Mouse (Mus musculus): ENCODE data around the gene Clstn3. TPM values are rescaled to one million over a fixed set of nuclear protein-coding genes. Genes with fewer than 3 reads are reported as not detected.
"Not testable (repeated sequence)": the region's sequence is repeated elsewhere in the genome, so short reads cannot be mapped to it uniquely, and the experiment has no call there.

The Clstn3 gene
- total RNA-seq, 1 experiment from 2014 or later, result 64.4 TPM

GRCm38 (mm10) chr6:124448959-124449667 lies 15.5 kb downstream of the Clstn3 start:
- DNase-seq, result no peak

DNA sequence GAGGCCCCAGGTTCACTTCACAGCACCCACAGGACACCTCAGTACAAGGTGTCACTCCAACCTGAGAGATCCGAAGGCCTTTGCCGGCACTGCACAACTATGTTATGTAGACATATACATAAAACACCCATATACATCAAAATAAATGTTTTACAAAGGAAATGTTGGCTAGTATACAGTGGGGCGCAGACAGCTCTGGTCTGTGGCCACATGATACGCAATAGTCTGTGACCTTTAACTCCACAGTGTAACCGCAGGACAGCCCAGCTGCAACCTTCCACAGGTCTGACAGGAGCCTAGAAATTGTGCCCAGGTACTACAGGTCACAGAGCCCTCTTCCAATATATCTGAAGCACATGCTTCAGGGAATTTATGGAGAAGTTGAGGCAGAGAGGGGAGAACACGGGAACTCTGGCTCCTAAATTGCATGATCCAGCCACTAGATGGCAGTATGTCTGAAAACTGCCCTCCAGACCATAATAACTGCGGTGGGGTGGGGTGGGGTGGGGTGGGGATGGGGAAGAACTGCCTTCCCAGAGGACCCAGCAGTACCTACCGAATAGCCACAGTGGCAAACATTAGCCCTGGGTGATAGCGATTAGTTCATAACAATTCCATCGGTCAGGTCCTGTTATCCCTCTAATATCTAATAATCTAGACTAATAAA lies 16.3 kb downstream of the Clstn3 start:
- DNase-seq, result no peak

DNA sequence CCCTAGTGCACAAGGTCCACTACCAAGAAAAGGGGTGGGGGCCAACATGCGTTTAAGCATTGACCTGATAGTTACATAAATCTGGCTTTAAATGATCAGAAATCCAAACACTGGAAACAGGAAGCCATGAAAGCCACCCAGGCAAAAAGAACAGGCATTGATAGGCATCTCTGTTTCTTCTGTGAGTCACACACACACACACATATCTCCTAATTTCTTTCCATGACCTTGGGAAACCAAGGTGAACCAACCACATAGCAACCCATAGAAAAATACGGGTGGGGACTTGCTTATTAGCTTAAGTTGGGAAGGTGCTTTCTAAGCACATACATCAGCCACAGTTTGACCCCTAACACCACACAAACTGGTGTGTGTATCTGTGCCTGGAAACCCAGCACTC lies 17.2 kb downstream of the Clstn3 start:
- DNase-seq, result no peak

DNA sequence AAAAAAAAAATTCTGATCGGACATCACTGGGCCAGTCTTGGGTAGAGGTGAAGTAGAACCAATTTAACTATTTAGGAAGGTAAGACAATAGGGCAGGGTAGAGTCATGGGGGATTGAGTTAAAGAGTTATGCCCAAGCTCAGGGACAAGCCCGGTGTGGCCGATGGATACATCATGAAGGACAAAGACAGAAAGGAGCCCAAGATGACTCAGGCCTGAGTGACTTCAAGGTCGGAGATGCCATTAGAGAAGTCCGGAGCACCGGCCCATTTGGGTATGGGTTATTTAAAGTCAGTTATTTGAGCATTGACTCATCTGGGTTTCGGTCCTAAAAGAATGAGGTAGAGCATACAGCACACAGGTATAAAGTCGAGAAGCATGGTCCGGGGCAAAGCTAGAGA lies 18.1 kb downstream of the Clstn3 start:
- DNase-seq, result no peak

- no peak for DNase-seq
Observed at GRCm38 (mm10) chr6:124446024-124446423, 18.6 kb downstream of the Clstn3 start.

- no peak for DNase-seq
Observed at GRCm38 (mm10) chr6:124443338-124443737, 21.3 kb downstream of the Clstn3 start.

- DNase-seq, result no peak
Observed at GRCm38 (mm10) chr6:124436245-124436644, 28.3 kb downstream of the Clstn3 start.

DNA sequence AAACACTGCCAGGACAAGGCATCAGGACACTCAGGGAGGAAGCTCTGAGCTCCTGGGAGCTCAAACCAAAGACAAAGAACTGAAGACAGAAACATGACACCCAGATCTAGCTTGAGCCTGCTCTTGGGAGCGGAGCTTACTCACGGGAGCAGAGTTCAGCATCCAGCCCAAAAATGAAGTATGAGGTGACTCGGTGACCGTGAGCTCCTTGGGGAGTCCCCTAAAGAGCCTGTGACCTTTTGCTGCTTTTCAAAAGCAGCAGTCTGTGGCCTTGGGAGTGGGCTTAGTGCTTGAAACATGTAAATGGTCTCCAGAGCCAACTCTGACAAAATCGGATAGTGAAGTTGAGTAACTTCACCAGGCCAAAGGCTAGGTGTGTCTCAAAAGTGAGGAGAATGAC lies 29.4 kb downstream of the Clstn3 start:
- no peak for DNase-seq

DNA sequence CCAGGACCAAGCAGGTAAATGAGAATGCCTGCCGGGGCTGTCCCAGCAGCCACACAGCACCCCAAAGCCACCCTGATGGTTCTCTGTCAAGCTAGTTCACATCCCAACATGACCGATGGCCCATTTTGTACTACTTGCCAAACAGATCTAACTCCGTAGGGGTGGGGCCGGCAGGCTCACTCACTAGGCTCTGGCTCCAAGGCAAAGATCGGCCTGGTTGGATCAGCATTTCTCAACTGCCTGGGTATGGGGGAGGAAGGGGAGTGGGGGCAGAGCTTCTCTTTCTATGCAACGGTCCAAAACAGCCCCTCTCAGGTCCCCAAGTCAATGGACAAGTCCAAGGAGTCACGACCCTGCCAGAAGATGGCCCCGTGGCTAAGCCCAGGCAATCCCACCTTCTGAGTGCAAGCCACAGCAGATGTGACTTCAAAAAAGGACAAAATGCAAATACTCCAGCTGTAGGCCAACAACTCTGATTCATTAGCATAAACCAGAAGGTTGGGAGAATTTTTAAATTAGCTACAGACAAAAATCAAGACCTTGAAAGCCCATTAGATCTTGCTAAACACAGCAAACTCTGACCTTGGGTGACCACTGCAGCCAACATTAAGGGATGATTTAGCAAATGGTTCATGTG lies 30.8 kb downstream of the Clstn3 start:
- no peak for DNase-seq

GRCm38 (mm10) chr6:124430784-124431495 lies 33.7 kb downstream of the Clstn3 start:
- DNase-seq, result no peak

GRCm38 (mm10) chr6:124430379-124430778 lies 34.2 kb downstream of the Clstn3 start:
- no peak for DNase-seq

DNA sequence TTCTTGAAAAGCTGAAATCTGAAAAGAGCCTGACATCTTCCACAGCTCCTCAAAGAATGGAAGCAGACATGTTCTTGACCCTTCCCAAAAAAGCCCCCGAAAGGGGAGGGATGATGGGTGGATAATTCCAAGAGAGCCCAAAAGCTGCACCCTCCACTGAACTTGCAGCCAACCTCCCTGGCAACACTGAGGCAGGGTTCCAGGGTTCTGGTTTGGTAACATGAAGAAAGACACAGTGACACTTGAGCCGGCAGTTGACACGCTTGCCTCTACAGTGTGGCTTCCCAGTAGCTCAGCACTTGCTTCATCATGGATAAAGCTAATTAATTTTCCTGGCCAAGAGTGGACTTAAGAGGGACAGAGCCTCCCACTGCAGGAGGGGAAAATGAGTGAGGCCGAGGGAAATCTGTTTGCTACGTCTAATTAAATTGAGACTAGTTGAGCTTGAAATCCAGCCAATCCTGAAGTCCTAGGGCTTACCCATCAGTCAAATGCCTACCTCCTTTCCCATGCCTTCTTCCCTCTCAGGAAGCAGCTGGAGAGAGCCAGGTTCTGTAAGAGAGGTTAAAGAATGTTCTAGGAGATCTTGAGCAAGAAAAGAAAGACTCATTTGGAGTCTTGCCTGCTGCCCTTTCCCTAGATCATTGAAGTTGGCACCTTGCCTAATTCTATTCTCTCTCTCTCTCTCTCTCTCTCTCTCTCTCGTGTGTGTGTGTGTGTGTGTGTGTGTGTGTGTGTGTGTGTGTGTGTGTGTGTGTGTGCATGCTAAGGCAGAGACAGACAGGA lies 36.6 kb downstream of the Clstn3 start:
- no peak for DNase-seq

DNA sequence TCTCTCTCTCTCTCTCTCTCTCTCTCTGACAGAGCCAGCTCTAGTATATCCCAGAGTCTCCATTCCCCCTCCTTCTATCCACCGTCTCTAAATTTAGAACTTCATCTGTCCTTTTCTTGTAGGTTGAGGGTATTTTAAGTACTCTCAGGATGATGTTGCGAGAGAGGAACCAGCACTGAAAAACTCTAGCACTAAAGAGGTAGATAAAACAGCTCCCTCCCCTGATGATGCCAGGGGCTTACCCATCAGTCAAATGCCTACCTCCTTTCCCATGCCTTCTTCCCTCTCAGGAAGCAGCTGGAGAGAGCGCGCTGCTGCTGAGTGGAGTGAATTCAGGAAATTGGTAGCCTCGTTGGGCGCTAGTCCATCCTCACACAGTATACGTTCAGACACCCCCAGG lies 37.3 kb downstream of the Clstn3 start:
- DNase-seq, result no peak

- no peak for DNase-seq
Observed at GRCm38 (mm10) chr6:124426604-124427003, 38.0 kb downstream of the Clstn3 start.

DNA sequence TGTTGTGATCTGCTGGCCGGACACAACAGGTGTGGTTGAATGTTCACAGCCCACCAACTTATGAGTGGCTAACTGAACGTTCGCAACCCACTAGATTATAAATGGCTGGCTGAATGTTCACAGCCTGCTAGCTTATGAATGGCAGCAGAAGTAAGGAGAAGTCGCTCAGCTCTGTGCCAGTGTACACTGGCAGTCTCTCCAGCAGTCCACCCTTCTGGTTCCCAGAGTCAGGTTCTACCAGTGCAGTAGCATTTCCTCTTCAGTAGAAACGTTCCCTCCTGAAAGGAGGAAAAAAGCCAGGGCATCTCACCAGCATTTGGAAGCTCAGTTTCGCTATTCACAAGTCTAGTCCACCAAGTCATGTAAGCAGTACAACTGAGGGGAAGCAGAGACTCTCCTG lies 39.1 kb downstream of the Clstn3 start:
- DNase-seq, result no peak

- not testable (repeated sequence) for DNase-seq
Observed at GRCm38 (mm10) chr6:124425042-124425441, 39.6 kb downstream of the Clstn3 start.

- DNase-seq, result no peak
Observed at GRCm38 (mm10) chr6:124424068-124424498, 40.5 kb downstream of the Clstn3 start.

GRCm38 (mm10) chr6:124418686-124419085 lies 45.9 kb downstream of the Clstn3 start:
- DNase-seq, result no peak

DNA sequence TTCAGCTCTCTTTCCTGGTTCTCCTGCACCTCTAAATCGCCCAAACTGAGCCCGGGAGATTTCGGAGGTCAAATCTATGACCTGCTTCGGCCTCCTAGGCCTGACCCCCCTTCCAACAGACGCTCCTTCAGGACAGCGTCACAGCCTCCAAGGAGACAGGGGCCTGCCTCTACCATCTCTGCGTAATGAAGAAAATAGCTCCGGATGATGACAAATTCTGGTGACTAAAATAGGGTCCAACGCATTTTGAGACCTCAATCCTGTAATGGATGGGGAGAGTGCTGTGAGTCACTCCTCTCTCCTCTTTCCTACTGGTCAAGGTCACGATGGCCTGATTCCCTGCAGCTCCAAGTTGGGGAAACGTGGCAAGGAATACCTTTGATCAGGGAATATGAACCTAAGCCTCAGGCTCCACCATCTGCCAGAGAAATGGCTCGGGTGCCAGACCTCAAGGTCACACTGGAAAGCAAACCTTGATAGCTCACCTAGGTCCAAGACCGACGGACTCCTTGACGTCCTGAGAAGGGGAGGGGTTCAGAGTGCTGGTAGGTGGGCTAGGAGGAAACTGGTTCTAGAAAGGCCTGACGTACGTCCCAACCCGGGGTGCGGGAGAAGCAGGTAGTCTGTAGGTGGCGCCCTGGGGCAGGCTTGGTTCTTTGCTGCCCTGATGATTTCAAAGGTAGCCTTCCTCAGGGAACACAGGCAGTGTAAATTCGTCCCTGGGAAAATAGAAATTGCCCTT lies 49.1 kb downstream of the Clstn3 start:
- DNase-seq, result peak; percentile 85

DNA sequence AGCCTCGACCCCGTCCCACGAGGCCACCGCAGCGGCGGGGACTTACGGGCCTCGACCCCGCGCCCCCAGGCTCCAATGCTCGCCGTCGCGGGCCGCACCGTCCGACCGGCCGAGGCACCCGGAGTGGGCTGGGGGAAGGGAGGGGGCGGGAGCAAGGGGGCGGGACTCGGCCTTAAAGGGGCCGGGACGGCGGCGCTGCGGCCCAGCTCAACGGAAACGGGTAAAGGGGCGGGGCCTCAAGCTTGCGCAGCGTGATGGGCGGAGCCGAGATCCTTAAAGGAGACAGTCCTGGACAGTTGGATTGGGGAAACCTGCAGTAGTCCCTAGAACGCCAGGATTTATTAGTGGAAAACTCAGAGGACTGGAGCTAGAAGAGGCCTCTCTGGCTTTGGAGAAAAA lies 49.7 kb downstream of the Clstn3 start, which contains the start of gene Pex5:
Gene Pex5, minus strand, starts transcription at position 141 of the 399 bp plus-strand sequence.
- peak; percentile 97 for DNase-seq
